Mouse (Mus musculus): ENCODE measurements around the gene Hps6.

- TF ChIP-seq CTCF (IDR thresholded peaks at IDR 0.05), result no peak
- TF ChIP-seq EP300 (IDR thresholded peaks at IDR 0.05), result no peak
These were observed 35.5 kb downstream of the Hps6 start for GRCm38 (mm10) chr19:46038851-46039260.

All from lung, postnatal 0 days (tissue).